Mouse (Mus musculus): Measurements from ENCODE around the gene Nmur2. TPM values are rescaled to one million over a fixed set of nuclear protein-coding genes. Genes with fewer than 3 reads are reported as not detected.

Gene Nmur2
- polyA plus RNA-seq, 1 experiment, result not detected

GRCm38 (mm10) chr11:55992148-55992547 is 48.7 kb downstream of the Nmur2 start:
- TF ChIP-seq POLR2A (IDR thresholded peaks at IDR 0.05; ENCODE audit: low read depth, low read length) (no peak), CTCF (IDR thresholded peaks at IDR 0.05; ENCODE audit: extremely low read depth, insufficient read depth, insufficient read length, insufficient replicate concordance) (no peak)
- whole genome bisulfite sequencing, result 81% methylated on average over 3 of the region's 3 CpGs
- no peaks in the 10 kb centered on the region for H3K36me3 ChIP-seq (ENCODE audit: control insufficient read depth, insufficient read depth, low read length)
- H3K4me1 ChIP-seq (ENCODE audit: control insufficient read depth, insufficient read depth, insufficient read length), result no peaks in the 10 kb centered on the region
- H3K4me3 ChIP-seq (ENCODE audit: extremely low read depth, insufficient read depth, insufficient read length), result no peak overlapping the region
- H3K27me3 ChIP-seq (ENCODE audit: control insufficient read depth, insufficient read depth, low read length), result no peaks in the 10 kb centered on the region
- no peak overlapping the region for H3K27ac ChIP-seq (ENCODE audit: insufficient read depth, low read length)
- DNase-seq (ENCODE audit: low read depth in 1 of 2, low spot score in 2 of 2), result no peak

DNA sequence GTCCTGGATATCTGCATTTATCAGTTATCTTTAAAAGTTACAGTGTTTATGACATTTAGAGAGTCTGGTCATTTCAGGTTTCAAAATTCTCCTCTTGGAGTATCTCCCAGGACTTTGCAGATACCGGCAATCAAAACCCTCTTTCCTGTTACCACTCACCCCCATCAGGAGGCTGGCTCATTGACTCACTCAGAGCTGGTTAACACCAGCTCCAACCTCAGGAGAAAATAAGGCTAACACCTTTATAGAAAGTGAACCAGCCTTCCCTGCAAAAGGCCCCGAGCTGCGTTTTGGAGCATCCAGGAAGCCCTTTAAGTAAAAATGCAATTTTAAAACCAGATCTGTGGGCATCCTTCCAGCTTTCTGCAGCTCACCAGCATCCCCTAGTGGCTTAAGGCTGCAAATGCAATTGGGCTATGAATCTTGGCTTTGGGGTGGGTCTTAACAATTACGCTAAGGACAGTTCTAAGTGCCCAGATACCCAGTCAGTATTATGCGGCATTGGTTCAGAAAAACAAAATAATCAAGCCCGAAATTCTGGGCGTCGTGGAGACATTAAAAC is 49.2 kb downstream of the Nmur2 start:
- WGBS, result 10% methylated on average over 8 of the region's 8 CpGs
- H3K27ac ChIP-seq (ENCODE audit: insufficient read depth, low read length), result no peak overlapping the region
- no peaks in the 10 kb centered on the region for H3K27me3 ChIP-seq (ENCODE audit: control insufficient read depth, insufficient read depth, low read length)
- peak; percentile 20; the same call in 1 of the 2 replicates for TF ChIP-seq CTCF (IDR thresholded peaks at IDR 0.05; ENCODE audit: extremely low read depth, insufficient read depth, insufficient read length, insufficient replicate concordance)
- no peak for TF ChIP-seq POLR2A (IDR thresholded peaks at IDR 0.05; ENCODE audit: low read depth, low read length)
- no peak overlapping the region for H3K4me3 ChIP-seq (ENCODE audit: extremely low read depth, insufficient read depth, insufficient read length)
- H3K4me1 ChIP-seq (ENCODE audit: control insufficient read depth, insufficient read depth, insufficient read length), result no peaks in the 10 kb centered on the region
- no peak for DNase-seq (ENCODE audit: low read depth in 1 of 2, low spot score in 2 of 2)
- no peaks in the 10 kb centered on the region for H3K36me3 ChIP-seq (ENCODE audit: control insufficient read depth, insufficient read depth, low read length)

- H3K4me3 ChIP-seq (ENCODE audit: extremely low read depth, insufficient read depth, insufficient read length), result no peak overlapping the region
- H3K27ac ChIP-seq (ENCODE audit: insufficient read depth, low read length), result no peak overlapping the region
- TF ChIP-seq CTCF (IDR thresholded peaks at IDR 0.05; ENCODE audit: extremely low read depth, insufficient read depth, insufficient read length, insufficient replicate concordance) (no peak), POLR2A (IDR thresholded peaks at IDR 0.05; ENCODE audit: low read depth, low read length) (no peak)
- H3K36me3 ChIP-seq (ENCODE audit: control insufficient read depth, insufficient read depth, low read length), result no peaks in the 10 kb centered on the region
- no peaks in the 10 kb centered on the region for H3K27me3 ChIP-seq (ENCODE audit: control insufficient read depth, insufficient read depth, low read length)
- 73% methylated on average over 3 of the region's 3 CpGs for WGBS
- H3K4me1 ChIP-seq (ENCODE audit: control insufficient read depth, insufficient read depth, insufficient read length), result no peaks in the 10 kb centered on the region
- no peak for DNase-seq (ENCODE audit: low read depth in 1 of 2, low spot score in 2 of 2)
Measured at GRCm38 (mm10) chr11:55984643-55985042, 56.2 kb downstream of the Nmur2 start.

- no peak overlapping the region for H3K4me3 ChIP-seq (ENCODE audit: extremely low read depth, insufficient read depth, insufficient read length)
- no peak for TF ChIP-seq CTCF (IDR thresholded peaks at IDR 0.05; ENCODE audit: extremely low read depth, insufficient read depth, insufficient read length, insufficient replicate concordance)
- no peak for TF ChIP-seq POLR2A (IDR thresholded peaks at IDR 0.05; ENCODE audit: low read depth, low read length)
- no peak for DNase-seq (ENCODE audit: low read depth in 1 of 2, low spot score in 2 of 2)
- H3K27ac ChIP-seq (ENCODE audit: insufficient read depth, low read length), result no peak overlapping the region
- H3K27me3 ChIP-seq (ENCODE audit: control insufficient read depth, insufficient read depth, low read length), result no peaks in the 10 kb centered on the region
- H3K36me3 ChIP-seq (ENCODE audit: control insufficient read depth, insufficient read depth, low read length), result no peaks in the 10 kb centered on the region
- 25% methylated on average over 1 of the region's 1 CpGs for WGBS
- no peaks in the 10 kb centered on the region for H3K4me1 ChIP-seq (ENCODE audit: control insufficient read depth, insufficient read depth, insufficient read length)
Measured at GRCm38 (mm10) chr11:55981656-55982055, 59.2 kb downstream of the Nmur2 start.

GRCm38 (mm10) chr11:55978146-55978545 is 62.7 kb downstream of the Nmur2 start:
- DNase-seq (ENCODE audit: low read depth in 1 of 2, low spot score in 2 of 2), result no peak
- H3K4me3 ChIP-seq (ENCODE audit: extremely low read depth, insufficient read depth, insufficient read length), result no peak overlapping the region
- H3K36me3 ChIP-seq (ENCODE audit: control insufficient read depth, insufficient read depth, low read length), result no peaks in the 10 kb centered on the region
- 86% methylated on average over 6 of the region's 6 CpGs for WGBS
- H3K27me3 ChIP-seq (ENCODE audit: control insufficient read depth, insufficient read depth, low read length), result no peaks in the 10 kb centered on the region
- TF ChIP-seq POLR2A (IDR thresholded peaks at IDR 0.05; ENCODE audit: low read depth, low read length) (no peak), CTCF (IDR thresholded peaks at IDR 0.05; ENCODE audit: extremely low read depth, insufficient read depth, insufficient read length, insufficient replicate concordance) (no peak)
- no peaks in the 10 kb centered on the region for H3K4me1 ChIP-seq (ENCODE audit: control insufficient read depth, insufficient read depth, insufficient read length)
- H3K27ac ChIP-seq (ENCODE audit: insufficient read depth, low read length), result no peak overlapping the region

Measured in spleen, adult 2 months (tissue).